Mouse (Mus musculus) heart, adult 8-10 months (tissue): ENCODE measurements around the gene Mtmr11. TPM values are rescaled to one million over a fixed set of nuclear protein-coding genes. Genes with fewer than 3 reads are reported as not detected.
"Not testable (repeated sequence)": the region's sequence is repeated elsewhere in the genome, so short reads cannot be mapped to it uniquely, and the experiment has no call there.

Source experiments
- DNase-seq: peaks from one replicate; pipeline ENCODE4 v3.0.0; 2022; ENCODE audit warnings: low spot score
- total RNA-seq, 4 experiments: library from RNA; stranded (reverse); gene quantifications; 2 replicates each; pipeline ENCODE4 v1.2.4; 2022

Gene Mtmr11
- total RNA-seq, 4 experiments from 2014 or later = 1.7 to 3.0 (median 2.2) TPM

GRCm38 (mm10) chr3:96172197-96173178 lies 10.7 kb downstream of the Mtmr11 start, which contains the start of gene Sf3b4:
Gene Sf3b4 (plus strand): TSS chr3:96172332.
- peak; percentile 86 for DNase-seq

- DNase-seq = no peak
These were observed 11.4 kb downstream of the Mtmr11 start for GRCm38 (mm10) chr3:96173185-96173584.

GRCm38 (mm10) chr3:96174042-96174441 lies 12.2 kb downstream of the Mtmr11 start:
- not testable (repeated sequence) for DNase-seq

GRCm38 (mm10) chr3:96175251-96175650 lies 13.4 kb downstream of the Mtmr11 start:
- no peak for DNase-seq

GRCm38 (mm10) chr3:96178427-96178826 lies 16.6 kb downstream of the Mtmr11 start:
- no peak for DNase-seq

- no peak for DNase-seq
These were observed 17.1 kb downstream of the Mtmr11 start for GRCm38 (mm10) chr3:96178902-96179301.

GRCm38 (mm10) chr3:96179531-96179930 lies 17.7 kb downstream of the Mtmr11 start:
- peak; percentile 65 for DNase-seq

- DNase-seq = no peak
These were observed 19.1 kb downstream of the Mtmr11 start, which contains the start of gene Sv2a for GRCm38 (mm10) chr3:96180727-96181477. Gene Sv2a (plus strand): TSS chr3:96181151.

GRCm38 (mm10) chr3:96181510-96182381 lies 19.9 kb downstream of the Mtmr11 start:
- no peak for DNase-seq

- no peak for DNase-seq
These were observed 20.6 kb downstream of the Mtmr11 start for GRCm38 (mm10) chr3:96182382-96182776.

GRCm38 (mm10) chr3:96192977-96193376 lies 31.2 kb downstream of the Mtmr11 start:
- no peak for DNase-seq

GRCm38 (mm10) chr3:96194966-96195365 lies 33.2 kb downstream of the Mtmr11 start:
- no peak for DNase-seq

- DNase-seq = no peak
These were observed 34.0 kb downstream of the Mtmr11 start for GRCm38 (mm10) chr3:96195616-96196313.

- no peak for DNase-seq
These were observed 34.8 kb downstream of the Mtmr11 start for GRCm38 (mm10) chr3:96196437-96197128.

- DNase-seq = peak; percentile 91
These were observed 35.4 kb downstream of the Mtmr11 start for GRCm38 (mm10) chr3:96197129-96197749.

GRCm38 (mm10) chr3:96198181-96198580 lies 36.4 kb downstream of the Mtmr11 start:
- DNase-seq = no peak

- not testable (repeated sequence) for DNase-seq
These were observed 36.9 kb downstream of the Mtmr11 start for GRCm38 (mm10) chr3:96198601-96199251.

GRCm38 (mm10) chr3:96199731-96200130 lies 37.9 kb downstream of the Mtmr11 start:
- DNase-seq = no peak

- no peak for DNase-seq
These were observed 46.0 kb downstream of the Mtmr11 start for GRCm38 (mm10) chr3:96207819-96208218.
